Mouse (Mus musculus): ENCODE results near the gene Tst. TPM values are rescaled to one million over a fixed set of nuclear protein-coding genes. Genes with fewer than 3 reads are reported as not detected.

The Tst gene
- polyA plus RNA-seq, 1 experiment: 4.8 TPM

- no peak for TF ChIP-seq GATA1 (IDR thresholded peaks at IDR 0.05; ENCODE audit: low read length)
These were observed 30.9 kb upstream of the Tst start for GRCm38 (mm10) chr15:78436380-78437192.

GRCm38 (mm10) chr15:78435681-78436080 is 30.0 kb upstream of the Tst start:
- no peak for TF ChIP-seq GATA1 (IDR thresholded peaks at IDR 0.05; ENCODE audit: low read length)

DNA sequence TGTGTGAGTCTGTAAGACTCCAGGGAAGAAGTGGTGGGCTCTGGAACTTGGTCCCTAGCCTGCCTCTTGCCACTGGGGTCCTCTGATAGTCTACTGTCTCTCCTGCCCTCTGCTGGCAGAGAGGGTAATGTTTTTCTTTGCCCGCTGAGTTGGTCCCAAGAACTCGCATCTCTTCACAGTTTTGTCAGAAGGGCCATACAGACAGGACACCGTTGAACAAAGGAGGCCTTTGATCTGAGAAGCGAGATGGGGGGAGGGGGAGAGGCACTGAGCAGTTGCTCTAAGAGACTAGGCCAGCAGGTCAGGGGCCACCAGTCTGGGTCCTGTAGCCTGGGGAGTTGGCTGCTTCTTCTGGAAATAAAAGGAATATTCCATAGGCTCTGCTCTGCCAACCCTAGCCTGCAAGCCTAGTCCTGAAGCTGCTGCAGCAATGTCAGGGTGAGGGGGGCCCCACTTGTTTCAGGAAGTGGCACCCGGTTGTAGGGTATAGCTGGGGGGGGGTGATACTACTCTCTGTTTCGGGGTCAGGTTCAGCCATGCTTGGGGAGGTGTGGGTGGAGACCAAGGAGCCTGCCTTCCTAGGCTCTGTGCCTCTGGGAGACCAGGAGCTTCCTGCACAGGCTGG is 29.3 kb upstream of the Tst start:
- TF ChIP-seq GATA1 (IDR thresholded peaks at IDR 0.05; ENCODE audit: low read length): no peak

DNA sequence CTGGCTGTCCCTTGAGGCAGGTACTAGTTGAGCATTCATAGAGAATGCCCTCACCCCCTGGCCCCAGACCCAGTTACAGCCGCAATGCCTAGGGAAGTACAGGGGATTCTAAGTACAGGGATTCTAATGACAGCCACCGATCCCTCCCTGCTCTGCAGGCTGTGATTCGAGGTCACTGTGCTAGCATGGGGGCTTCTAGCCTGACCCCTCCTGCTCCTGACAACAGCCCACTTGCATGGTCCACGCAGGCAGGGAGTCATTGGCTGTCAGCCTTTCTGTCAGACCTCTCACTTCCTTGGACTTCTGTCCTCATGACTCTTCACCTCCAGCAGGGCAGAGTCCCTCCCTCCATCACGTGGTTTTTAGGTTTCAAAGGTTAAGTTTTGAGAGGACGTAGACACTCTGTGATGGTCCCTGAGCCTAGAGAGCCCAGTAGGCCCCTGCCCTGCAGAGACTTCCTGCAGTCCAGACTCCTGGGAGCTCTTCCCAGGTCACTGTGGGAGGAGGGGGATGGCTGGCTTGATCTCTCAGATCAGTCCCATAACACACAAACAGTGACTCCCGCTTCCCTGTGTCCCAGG is 25.9 kb upstream of the Tst start:
- TF ChIP-seq GATA1 (IDR thresholded peaks at IDR 0.05; ENCODE audit: low read length): no peak

DNA sequence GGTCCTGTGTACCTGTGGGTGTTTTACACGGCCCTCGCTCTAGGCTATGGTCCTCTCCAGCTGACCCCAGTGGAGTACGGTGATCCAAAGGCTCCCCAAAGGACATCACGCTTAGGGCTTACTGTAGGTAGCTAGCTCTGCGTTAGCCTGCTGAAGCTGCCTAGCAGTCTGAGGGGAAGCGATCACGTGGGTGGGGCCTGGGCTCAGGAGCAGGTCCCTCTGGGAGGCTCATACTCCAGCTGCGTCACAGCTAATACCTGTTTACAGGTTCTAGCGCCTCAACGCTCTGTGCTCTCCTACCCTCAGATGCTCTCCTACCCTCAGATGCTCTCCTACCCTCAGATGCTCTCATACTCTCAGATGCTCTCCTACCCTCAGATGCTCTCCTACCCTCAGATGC is 25.2 kb upstream of the Tst start:
- TF ChIP-seq GATA1 (IDR thresholded peaks at IDR 0.05; ENCODE audit: low read length): no peak

DNA sequence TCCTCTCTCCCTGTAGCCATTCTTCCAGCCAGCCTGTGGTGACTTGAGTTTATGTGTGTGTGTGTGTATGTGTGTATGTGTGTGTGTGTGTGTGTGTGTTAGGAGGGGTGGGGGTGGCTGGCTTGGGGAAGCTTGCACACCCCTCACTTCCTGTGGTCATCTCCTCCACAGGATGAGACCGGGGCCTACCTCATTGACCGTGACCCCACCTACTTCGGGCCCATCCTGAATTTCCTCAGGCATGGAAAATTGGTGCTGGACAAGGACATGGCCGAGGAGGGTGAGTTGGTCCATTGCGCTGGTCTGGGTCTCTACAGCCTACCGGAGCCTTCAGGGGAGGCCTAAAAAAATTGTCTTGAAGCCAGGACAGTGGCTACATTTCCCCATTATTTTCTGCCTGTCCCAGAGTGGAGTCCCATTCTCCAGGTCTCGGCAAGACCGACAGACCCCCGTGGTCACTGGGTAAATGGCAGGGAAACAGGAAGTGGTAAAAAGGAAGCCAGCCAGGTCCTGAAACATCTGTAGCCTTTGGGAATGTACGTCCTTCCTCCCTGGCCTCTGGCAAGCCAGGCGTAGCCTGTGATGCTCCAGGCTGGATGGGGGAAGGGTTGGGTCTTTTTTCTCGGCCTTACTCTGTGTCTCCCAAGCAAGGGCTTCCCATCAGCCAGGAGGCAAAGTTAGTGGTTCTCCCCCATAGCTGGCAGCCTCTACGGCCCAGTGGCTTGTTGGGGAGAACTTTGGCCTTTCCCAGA is 24.3 kb upstream of the Tst start:
- no peak for TF ChIP-seq GATA1 (IDR thresholded peaks at IDR 0.05; ENCODE audit: low read length)

DNA sequence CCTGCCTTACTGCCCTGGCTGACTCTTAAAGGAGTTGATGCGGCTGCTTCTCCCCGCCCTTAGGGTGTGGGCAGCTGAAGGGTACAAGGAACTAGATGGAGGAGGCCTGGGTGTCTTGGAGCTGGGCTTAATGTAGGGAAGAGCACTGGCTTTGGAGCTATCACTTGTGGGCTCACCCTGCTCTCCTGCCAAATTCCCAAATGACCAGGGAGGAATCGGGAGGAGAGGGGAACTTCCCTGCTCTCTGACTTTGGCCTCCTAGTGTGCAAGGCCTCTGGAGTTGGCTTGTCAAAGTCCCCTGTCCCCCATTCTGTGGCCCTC is 23.4 kb upstream of the Tst start:
- TF ChIP-seq GATA1 (IDR thresholded peaks at IDR 0.05; ENCODE audit: low read length): no peak

DNA sequence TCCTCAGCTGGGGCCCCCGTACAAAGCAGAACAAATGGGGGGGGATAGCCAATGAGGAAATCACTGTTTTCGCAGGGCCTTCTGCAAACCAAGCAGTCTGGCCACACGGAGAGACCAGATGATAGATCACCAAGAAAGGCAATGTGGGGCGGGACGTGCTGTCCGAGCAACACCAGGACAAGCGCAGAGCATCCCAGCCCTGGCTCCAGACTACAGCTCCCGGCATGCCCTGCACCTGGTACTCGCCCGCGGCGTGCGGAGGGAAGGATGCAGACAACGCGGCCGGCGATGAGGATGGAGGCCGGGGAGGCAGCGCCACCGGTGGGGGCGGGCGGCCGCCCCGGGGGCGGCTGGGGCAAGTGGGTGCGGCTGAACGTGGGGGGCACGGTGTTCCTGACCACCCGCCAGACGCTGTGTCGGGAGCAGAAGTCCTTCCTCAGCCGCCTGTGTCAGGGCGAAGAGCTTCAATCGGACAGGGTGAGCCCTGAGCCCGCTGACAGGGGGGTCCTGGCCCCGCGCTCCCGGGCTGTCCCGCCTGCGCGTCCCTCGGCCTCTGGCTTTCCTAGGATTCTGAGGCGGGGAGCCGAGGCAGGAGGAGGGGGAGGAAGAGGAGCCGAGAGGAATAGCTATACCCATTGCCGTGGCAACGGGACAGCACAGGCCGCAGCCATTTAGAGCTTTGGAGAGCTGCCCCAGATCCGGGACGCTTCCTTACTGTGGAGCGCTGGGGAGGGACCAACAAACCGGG is 22.9 kb upstream of the Tst start, which contains the start of gene Kctd17:
TSS of gene Kctd17 (plus strand) at position 174 of the 748 bp plus-strand sequence.
- TF ChIP-seq GATA1 (IDR thresholded peaks at IDR 0.05; ENCODE audit: low read length): no peak

DNA sequence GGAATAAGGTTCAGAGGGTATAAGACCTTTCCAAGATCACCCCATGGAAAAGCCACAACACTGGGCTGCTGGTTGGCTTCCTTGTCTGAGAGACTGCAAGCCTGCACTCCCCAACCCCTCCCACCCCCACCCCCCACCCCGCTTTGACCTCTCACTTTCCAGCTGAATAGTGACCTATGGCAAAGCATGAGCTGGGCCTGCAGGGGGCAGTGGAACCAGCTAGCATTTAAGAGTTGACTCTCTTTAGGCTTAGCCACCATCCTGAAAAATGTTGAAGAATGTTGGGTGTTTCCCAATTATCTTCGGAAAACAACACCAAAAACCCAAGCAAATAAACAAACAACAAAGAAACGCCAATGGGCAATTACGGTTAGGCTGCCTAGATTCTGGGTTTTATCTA is 19.5 kb upstream of the Tst start:
- TF ChIP-seq GATA1 (IDR thresholded peaks at IDR 0.05; ENCODE audit: low read length): no peak

DNA sequence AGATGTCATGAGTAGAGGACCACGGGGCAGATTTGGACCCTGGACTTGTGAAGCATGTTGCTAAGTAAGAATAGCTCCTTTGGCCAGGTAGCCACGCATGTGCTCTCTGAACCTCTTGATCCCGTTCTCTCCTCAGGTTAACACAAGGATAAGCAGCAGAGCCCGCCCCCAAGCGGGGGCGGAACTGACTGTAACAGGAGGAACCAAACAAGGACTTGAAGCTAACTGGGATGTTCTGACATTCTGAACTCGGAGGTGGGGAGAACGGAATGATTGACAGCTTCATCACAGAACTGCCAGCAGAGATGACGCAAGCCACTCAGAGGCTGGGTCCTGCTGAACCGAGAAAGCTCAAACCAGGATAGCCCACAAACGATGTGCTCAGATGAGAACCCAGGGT is 18.8 kb upstream of the Tst start:
- no peak for TF ChIP-seq GATA1 (IDR thresholded peaks at IDR 0.05; ENCODE audit: low read length)

DNA sequence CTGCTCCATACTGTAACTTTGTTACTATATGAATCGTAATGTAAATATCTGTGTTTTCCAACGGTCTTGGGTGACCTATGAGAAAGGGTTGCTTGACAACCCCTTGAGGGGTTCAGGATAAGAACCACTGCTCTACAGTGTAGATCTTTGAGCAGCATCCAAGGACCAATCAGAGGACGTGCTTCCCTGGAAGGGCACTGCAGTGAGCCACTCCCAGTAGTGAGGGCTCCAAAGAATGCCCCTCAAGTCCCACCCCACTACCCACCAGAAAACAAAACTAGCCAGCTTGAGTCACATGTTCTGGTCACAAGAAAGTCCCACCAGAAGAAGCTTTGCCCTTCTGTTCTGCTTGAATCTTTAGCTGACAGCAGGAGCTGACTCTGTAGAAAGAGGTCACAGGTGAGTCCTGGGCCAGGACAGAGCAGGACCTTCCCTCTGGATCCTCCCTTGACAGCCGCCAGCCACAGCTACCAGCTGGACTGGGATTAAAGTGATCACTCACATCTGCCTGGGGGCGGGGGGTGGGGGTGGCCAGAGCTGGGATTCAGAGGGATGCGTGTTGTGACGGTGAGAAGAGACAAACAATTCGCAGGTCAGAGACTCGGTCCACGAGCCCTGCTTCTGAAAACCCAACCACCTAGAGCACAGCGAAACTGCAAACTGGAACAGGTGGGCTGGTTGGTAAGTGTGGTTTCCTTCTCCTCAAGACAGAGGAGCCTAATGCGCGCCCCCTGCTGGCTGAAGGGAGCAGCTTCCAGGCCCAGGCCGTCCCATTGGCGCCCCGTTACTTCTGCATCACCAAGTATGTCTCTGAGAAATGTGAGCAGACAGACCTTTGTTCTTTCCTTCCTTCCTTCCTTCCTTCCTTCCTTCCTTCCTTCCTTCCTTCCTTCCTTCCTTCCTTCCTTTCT is 16.6 kb upstream of the Tst start:
- no peak for TF ChIP-seq GATA1 (IDR thresholded peaks at IDR 0.05; ENCODE audit: low read length)

DNA sequence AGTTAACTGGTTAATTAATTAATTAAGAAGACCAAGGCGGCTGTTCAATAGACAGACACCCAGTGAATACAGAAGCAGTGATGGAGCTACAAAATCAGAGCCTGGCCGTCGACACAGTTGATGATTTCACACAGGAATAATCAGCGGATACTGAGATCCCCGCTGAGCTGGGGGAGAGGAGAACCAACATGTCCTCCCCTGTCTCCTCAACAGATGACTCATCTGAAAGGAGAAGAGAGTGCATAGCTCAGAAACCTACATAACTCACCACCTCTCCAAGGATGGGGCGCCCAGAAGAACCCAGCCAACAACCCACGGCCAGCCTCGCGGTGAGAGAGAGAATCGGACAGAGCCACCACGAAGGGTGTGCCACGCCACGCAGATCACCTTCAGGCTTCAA is 14.7 kb upstream of the Tst start:
- TF ChIP-seq GATA1 (IDR thresholded peaks at IDR 0.05; ENCODE audit: low read length): no peak

- TF ChIP-seq GATA1 (IDR thresholded peaks at IDR 0.05; ENCODE audit: low read length): no peak
These were observed 11.2 kb upstream of the Tst start for GRCm38 (mm10) chr15:78416937-78417336.

DNA sequence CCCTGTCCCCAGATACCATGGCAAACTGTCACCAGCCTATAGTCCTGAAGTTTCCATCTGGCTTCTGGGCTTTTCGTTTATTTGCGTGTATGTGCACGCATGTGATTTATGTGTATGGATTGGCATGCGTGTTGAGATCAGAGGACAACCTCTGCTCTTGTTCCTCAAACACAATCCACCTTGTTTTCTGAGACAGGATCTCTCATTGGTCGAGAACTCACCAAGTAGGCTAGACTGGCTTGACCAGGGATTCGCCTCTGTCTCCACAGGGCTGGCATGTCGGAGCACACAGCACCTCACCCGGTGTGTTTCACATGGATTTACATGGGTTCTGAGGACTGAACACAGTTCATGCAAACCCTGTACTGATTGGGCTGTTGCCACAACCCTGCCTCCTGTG is 8.4 kb upstream of the Tst start:
- TF ChIP-seq GATA1 (IDR thresholded peaks at IDR 0.05; ENCODE audit: low read length): no peak

Measured in G1E-ER4 (cell line).